Mouse (Mus musculus) lung, adult 2 months (tissue): ENCODE data around the gene Jhy.

Experiments used
- CTCF ChIP-seq: fragments of 200-500 bp; IDR thresholded peaks from 2 replicates; pipeline ENCODE4 v1.5.1; 2011; ENCODE audit warnings: mild to moderate bottlenecking, low read length, control low read depth; ENCODE audit not compliant: insufficient read depth
- POLR2A ChIP-seq: fragments of 200-500 bp; IDR thresholded peaks from 2 replicates; pipeline ENCODE4 v1.6.1; 2011; ENCODE audit warnings: low read depth, mild to moderate bottlenecking, control low read depth, low read length, borderline replicate concordance; ENCODE audit errors: extremely low read depth

DNA sequence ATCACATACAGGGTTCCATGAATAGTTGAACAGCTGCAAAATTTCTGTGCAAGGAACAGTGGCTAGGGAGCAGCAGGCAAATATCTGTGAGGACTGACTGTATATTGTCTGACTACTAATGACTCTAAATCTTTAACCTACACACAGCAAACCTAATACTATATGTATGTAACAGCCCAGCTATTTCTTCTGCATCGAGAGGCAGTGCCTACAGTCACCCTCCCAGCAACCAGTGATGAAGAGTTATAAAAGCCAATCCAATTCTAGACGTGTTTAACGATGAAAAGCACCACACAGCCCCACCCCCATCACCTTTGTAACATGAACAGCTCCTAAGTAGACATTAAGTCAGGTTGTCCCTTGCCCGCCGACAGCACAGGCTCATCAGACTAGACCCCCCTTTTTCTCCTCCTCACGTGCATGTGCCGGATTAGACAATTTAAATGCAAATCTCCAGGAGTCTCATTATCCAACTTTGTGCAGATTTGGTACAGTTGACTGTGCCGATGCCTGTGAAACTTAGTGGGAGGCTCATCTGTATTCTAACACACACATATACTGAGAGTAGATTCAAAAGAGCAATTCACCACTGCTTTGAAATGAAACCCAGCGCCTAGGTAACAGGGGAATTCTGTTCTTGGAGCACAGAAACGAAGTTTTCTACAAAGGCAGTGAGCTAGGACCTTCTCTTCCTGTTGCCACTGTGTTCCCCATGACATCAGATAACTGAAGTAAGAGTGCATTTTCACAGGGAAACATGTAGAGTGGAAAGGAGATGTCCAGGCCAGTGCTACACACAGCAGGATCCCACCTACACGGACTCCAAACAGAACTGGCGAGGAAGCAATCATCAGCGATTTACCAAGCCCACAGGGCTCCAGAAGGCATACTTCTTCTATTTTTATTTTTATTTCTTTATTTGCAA, 47.9 kb upstream of the Jhy start:
- TF ChIP-seq POLR2A (no peak), CTCF (no peak)
